22 mouse cellular contexts compared by ENCODE assay signal in genomic region chr10:18941447-18941846, GRCm38 (mm10).
A peak's percentile ranks its signal among the peaks of the same experiment; 100 is the strongest.
DNase-seq lines count a peak whose midpoint lies in the region; ATAC-seq and TF ChIP-seq lines count a peak whose summit lies in the region.
"Had no signal": no experiment of that assay in that cellular context is flagged by ENCODE, and none has a peak within 500 bp of the region (broad histone marks: within the 10 kb centered on the region; RNA-seq: fewer than 3 reads in every experiment).

No protein-coding gene starts in this region.

- TF ChIP-seq POLR2A in cerebellum, adult 2 months (IDR thresholded peaks at IDR 0.05; ENCODE audit: borderline replicate concordance, insufficient read depth, low read length): no peak

- H3K4me3 ChIP-seq in liver, embryonic 12.5 days: no peak overlapping the region
- H3K4me3 ChIP-seq in megakaryocyte, embryonic 14.5 days (replicated peaks): peak overlapping the region; percentile 5
- H3K4me3 ChIP-seq in midbrain, embryonic 11.5 days (ENCODE audit: low read depth, low read length): no peak overlapping the region
- no peak overlapping the region for H3K4me3 ChIP-seq in cerebellum, adult 2 months (replicated peaks; ENCODE audit: insufficient read depth, low read depth, low read length)
- H3K4me3 ChIP-seq: embryonic facial prominence, embryonic 13.5 days; hindbrain, embryonic 10.5 days; limb, embryonic 13.5 days had no signal

- TF ChIP-seq CTCF in cerebellum, adult 2 months (IDR thresholded peaks at IDR 0.05; ENCODE audit: borderline replicate concordance, insufficient read depth, low read depth, low read length): no peak

- H3K9me3 ChIP-seq in liver, embryonic 12.5 days (replicated peaks): no peaks in the 10 kb centered on the region
- no peaks in the 10 kb centered on the region for H3K9me3 ChIP-seq in megakaryocyte, embryonic 14.5 days
- H3K9me3 ChIP-seq in midbrain, embryonic 11.5 days (ENCODE audit: control insufficient read depth, low read length): no peaks in the 10 kb centered on the region
- H3K9me3 ChIP-seq: embryonic facial prominence, embryonic 13.5 days; hindbrain, embryonic 10.5 days; limb, embryonic 13.5 days had no signal

- H3K9ac ChIP-seq in liver, embryonic 12.5 days: no peak overlapping the region
- no peak overlapping the region for H3K9ac ChIP-seq in midbrain, embryonic 11.5 days (ENCODE audit: low read length)
- H3K9ac ChIP-seq: embryonic facial prominence, embryonic 13.5 days; limb, embryonic 13.5 days; lung, embryonic 14.5 days had no signal

- no peaks in the 10 kb centered on the region for H3K27me3 ChIP-seq in liver, embryonic 12.5 days (replicated peaks)
- H3K27me3 ChIP-seq in megakaryocyte, embryonic 14.5 days (replicated peaks): no peaks in the 10 kb centered on the region
- H3K27me3 ChIP-seq in midbrain, embryonic 11.5 days (ENCODE audit: control insufficient read depth, insufficient read depth, low read length): no peaks in the 10 kb centered on the region
- no peaks in the 10 kb centered on the region for H3K27me3 ChIP-seq in cerebellum, adult 2 months (ENCODE audit: control insufficient read depth, insufficient read depth, low read length)
- H3K27me3 ChIP-seq: embryonic facial prominence, embryonic 13.5 days; limb, embryonic 13.5 days had no signal

- no peak overlapping the region for H3K4me2 ChIP-seq in liver, embryonic 12.5 days
- no peak overlapping the region for H3K4me2 ChIP-seq in midbrain, embryonic 11.5 days
- H3K4me2 ChIP-seq: embryonic facial prominence, embryonic 13.5 days; limb, embryonic 13.5 days; lung, embryonic 14.5 days had no signal

- no peaks in the 10 kb centered on the region for H3K36me3 ChIP-seq in liver, embryonic 12.5 days
- H3K36me3 ChIP-seq in megakaryocyte, embryonic 14.5 days (replicated peaks; ENCODE audit: low read length): no peaks in the 10 kb centered on the region
- H3K36me3 ChIP-seq in midbrain, embryonic 11.5 days (ENCODE audit: control insufficient read depth, insufficient read depth, low read length): no peaks in the 10 kb centered on the region
- H3K36me3 ChIP-seq: embryonic facial prominence, embryonic 13.5 days; hindbrain, embryonic 10.5 days; limb, embryonic 13.5 days had no signal

- peak; percentile 20 for DNase-seq in CD4-positive, CD25-positive, alpha-beta regulatory T cell, adult 2 months (ENCODE audit: low read depth, low spot score)
- no peak for DNase-seq in layer of hippocampus, postnatal 10 days (ENCODE audit: low spot score in 2 of 2)
- no peak for DNase-seq in midbrain, embryonic 11.5 days (ENCODE audit: low spot score, missing footprints)
- DNase-seq in cerebellum, adult 2 months: no peak
- no peak for DNase-seq in adrenal gland, postnatal 36 days
- DNase-seq: B cell, adult 2 months; cerebellum, adult 9-11 months; gastrocnemius, postnatal 14 days; kidney, adult 9 months; kidney, postnatal 36 days; lung, embryonic 14.5 days; lung, postnatal 4 days; retina, postnatal 1 day; right cerebral cortex, postnatal 4 days had no signal

- H3K4me1 ChIP-seq in liver, embryonic 12.5 days: peaks cover 7% of the 10 kb centered on the region
- H3K4me1 ChIP-seq in megakaryocyte, embryonic 14.5 days: peaks cover 51% of the 10 kb centered on the region
- H3K4me1 ChIP-seq in midbrain, embryonic 11.5 days (ENCODE audit: control insufficient read depth, insufficient read depth, low read length): no peaks in the 10 kb centered on the region
- no peaks in the 10 kb centered on the region for H3K4me1 ChIP-seq in cerebellum, adult 2 months (ENCODE audit: control insufficient read depth, insufficient read depth, low read length)
- H3K4me1 ChIP-seq: embryonic facial prominence, embryonic 13.5 days; hindbrain, embryonic 10.5 days; limb, embryonic 13.5 days had no signal

- WGBS in liver, embryonic 12.5 days (ENCODE audit: insufficient replicate concordance): 16% methylated on average over 4 of the region's 4 CpGs
- WGBS in midbrain, embryonic 11.5 days: 84% methylated on average over 4 of the region's 4 CpGs
- WGBS in cerebellum, adult 2 months: 75% methylated on average over 4 of the region's 4 CpGs

- 0 out of 2 replicates have a peak overlapping the region, but pooled peaks have one; percentile 25 for H3K27ac ChIP-seq in liver, embryonic 12.5 days
- no peak overlapping the region for H3K27ac ChIP-seq in midbrain, embryonic 11.5 days (ENCODE audit: low read depth, low read length)
- H3K27ac ChIP-seq in cerebellum, adult 2 months (ENCODE audit: insufficient read depth, low read length): no peak overlapping the region
- H3K27ac ChIP-seq: embryonic facial prominence, embryonic 13.5 days; hindbrain, embryonic 10.5 days; limb, embryonic 13.5 days; stomach, postnatal 0 days had no signal

- ATAC-seq in common myeloid progenitor, adult 5-6 weeks (replicated peaks; ENCODE audit: low read depth, poor library complexity, severe bottlenecking): peak; percentile 72
- ATAC-seq in liver, embryonic 12.5 days: 0 out of 2 replicates have a peak, but pooled peaks have one; percentile 15
- ATAC-seq in midbrain, embryonic 11.5 days (ENCODE audit: low FRiP score): no peak
- ATAC-seq: forebrain, embryonic 14.5 days had no signal
